Mouse (Mus musculus): ENCODE results near the gene St6galnac4. TPM values are rescaled to one million over a fixed set of nuclear protein-coding genes. Genes with fewer than 3 reads are reported as not detected.

The St6galnac4 gene
- 10 to 100 TPM; 40.1 to 41.1 TPM for total RNA-seq (2021)

GRCm38 (mm10) chr2:32586871-32587351 is at the start of gene St6galnac4:
Gene St6galnac4, plus strand, starts transcription at chr2:32587095.
- DNase-seq (ENCODE audit: low spot score in 2 of 2), result peak; percentile 87 to 94
- intact Hi-C loops (cut with DNase I), result loop anchor here (2.0 kb wide), 1 partner anchor 20 kb away; no protein-coding TSS in a partner anchor

- no peak for DNase-seq (ENCODE audit: low spot score in 2 of 2)
- intact Hi-C loops (cut with DNase I), result loop anchor here (2.0 kb wide), 1 partner anchor 29 kb away; no protein-coding TSS in a partner anchor
These were observed 49.5 kb upstream of the St6galnac4 start for GRCm38 (mm10) chr2:32537360-32537905.

GRCm38 (mm10) chr2:32537941-32538340 is 49.0 kb upstream of the St6galnac4 start:
- intact Hi-C loops (cut with DNase I), result loop anchor here (2.0 kb wide), 1 partner anchor 29 kb away; no protein-coding TSS in a partner anchor
- DNase-seq (ENCODE audit: low spot score in 2 of 2), result no peak

GRCm38 (mm10) chr2:32538461-32538860 is 48.4 kb upstream of the St6galnac4 start:
- DNase-seq (ENCODE audit: low spot score in 2 of 2), result no peak

GRCm38 (mm10) chr2:32539452-32539981 is 47.4 kb upstream of the St6galnac4 start:
- DNase-seq (ENCODE audit: low spot score in 2 of 2), result no peak
- intact Hi-C loops (cut with DNase I), result no loop called here

More at GRCm38 (mm10) chr2:32538461-32538860, 48.4 kb upstream of the St6galnac4 start:
- intact Hi-C loops (cut with DNase I), result no loop called here

- intact Hi-C loops (cut with DNase I), result no loop called here
- no peak for DNase-seq (ENCODE audit: low spot score in 2 of 2)
These were observed 45.5 kb upstream of the St6galnac4 start for GRCm38 (mm10) chr2:32541333-32541908.

- DNase-seq (ENCODE audit: low spot score in 2 of 2), result no peak
- intact Hi-C loops (cut with DNase I), result no loop called here
These were observed 44.8 kb upstream of the St6galnac4 start for GRCm38 (mm10) chr2:32541986-32542573.

GRCm38 (mm10) chr2:32543031-32543449 is 43.9 kb upstream of the St6galnac4 start:
- intact Hi-C loops (cut with DNase I), result no loop called here
- peak in 1 of 2 experiments; percentile 37 for DNase-seq (ENCODE audit: low spot score in 2 of 2)

GRCm38 (mm10) chr2:32546951-32547350 is 39.9 kb upstream of the St6galnac4 start:
- no peak for DNase-seq (ENCODE audit: low spot score in 2 of 2)
- intact Hi-C loops (cut with DNase I), result no loop called here

GRCm38 (mm10) chr2:32547380-32547779 is 39.5 kb upstream of the St6galnac4 start:
- intact Hi-C loops (cut with DNase I), result no loop called here
- no peak for DNase-seq (ENCODE audit: low spot score in 2 of 2)

GRCm38 (mm10) chr2:32547964-32548739 is 38.7 kb upstream of the St6galnac4 start:
- intact Hi-C loops (cut with DNase I), result no loop called here
- no peak for DNase-seq (ENCODE audit: low spot score in 2 of 2)

GRCm38 (mm10) chr2:32549171-32549570 is 37.7 kb upstream of the St6galnac4 start:
- DNase-seq (ENCODE audit: low spot score in 2 of 2), result no peak
- intact Hi-C loops (cut with DNase I), result no loop called here

GRCm38 (mm10) chr2:32549764-32550163 is 37.1 kb upstream of the St6galnac4 start:
- no peak for DNase-seq (ENCODE audit: low spot score in 2 of 2)
- intact Hi-C loops (cut with DNase I), result no loop called here

- no peak for DNase-seq (ENCODE audit: low spot score in 2 of 2)
- intact Hi-C loops (cut with DNase I), result no loop called here
These were observed 35.7 kb upstream of the St6galnac4 start for GRCm38 (mm10) chr2:32551236-32551635.

GRCm38 (mm10) chr2:32553592-32554148 is 33.2 kb upstream of the St6galnac4 start:
- intact Hi-C loops (cut with DNase I), result no loop called here
- DNase-seq (ENCODE audit: low spot score in 2 of 2), result no peak

GRCm38 (mm10) chr2:32555484-32555883 is 31.4 kb upstream of the St6galnac4 start:
- DNase-seq (ENCODE audit: low spot score in 2 of 2), result no peak
- intact Hi-C loops (cut with DNase I), result no loop called here

- intact Hi-C loops (cut with DNase I), result no loop called here
- no peak for DNase-seq (ENCODE audit: low spot score in 2 of 2)
These were observed 30.9 kb upstream of the St6galnac4 start for GRCm38 (mm10) chr2:32556019-32556418.

GRCm38 (mm10) chr2:32559570-32559969 is 27.3 kb upstream of the St6galnac4 start:
- intact Hi-C loops (cut with DNase I), result no loop called here
- DNase-seq (ENCODE audit: low spot score in 2 of 2), result peak; percentile 32 to 72

- peak; percentile 62 to 78 for DNase-seq (ENCODE audit: low spot score in 2 of 2)
- intact Hi-C loops (cut with DNase I), result loop anchor here (1.0 to 2.0 kb wide), 3 partner anchors 30 to 162 kb away; no protein-coding TSS in a partner anchor
These were observed 20.3 kb upstream of the St6galnac4 start for GRCm38 (mm10) chr2:32566536-32567063.

Data from left cerebral cortex, postnatal 25 days (tissue).